Mouse (Mus musculus) heart, adult 2 months (tissue): ENCODE measurements around the gene Necab3.

ENCODE experiments used
- CTCF ChIP-seq: fragments of 200-600 bp; IDR thresholded peaks from 2 replicates; pipeline ENCODE4 v1.8.1; 2022; ENCODE audit warnings: antibody characterized with exemption, mild to moderate bottlenecking, moderate library complexity
- POLR2A ChIP-seq: fragments of 200-500 bp; IDR thresholded peaks from 2 replicates; pipeline ENCODE4 v1.6.1; 2011; ENCODE audit warnings: mild to moderate bottlenecking, low read depth, low read length, control low read depth; ENCODE audit not compliant: insufficient read depth

GRCm38 (mm10) chr2:154541630-154542029 is 17.1 kb downstream of the Necab3 start:
- TF ChIP-seq CTCF: peak; percentile 38
- no peak for TF ChIP-seq POLR2A
